Mouse (Mus musculus) thymus, adult 2 months (tissue): ENCODE data around the gene Ap4e1. TPM values are rescaled to one million over a fixed set of nuclear protein-coding genes. Genes with fewer than 3 reads are reported as not detected.

Experiments used
- DNase-seq: peaks from one replicate; pipeline ENCODE4 v3.0.0; 2021
- H3K27ac ChIP-seq: fragments of 200-500 bp; 2 replicates; pipeline ENCODE4 v1.5.1; 2012; ENCODE audit warnings: low read length, control low read depth; ENCODE audit not compliant: control insufficient read depth, insufficient read depth
- H3K27me3 ChIP-seq: fragments of 200-500 bp; 2 replicates; pipeline ENCODE4 v1.6.1; 2012; ENCODE audit warnings: mild to moderate bottlenecking, low read length, moderate library complexity, mixed read lengths; ENCODE audit not compliant: control insufficient read depth, insufficient read depth
- H3K36me3 ChIP-seq: fragments of 200-500 bp; 2 replicates; pipeline ENCODE4 v1.6.1; 2012; ENCODE audit warnings: mild to moderate bottlenecking, low read length, moderate library complexity; ENCODE audit not compliant: control insufficient read depth, insufficient read depth
- H3K4me1 ChIP-seq: fragments of 200-500 bp; replicated peaks from 2 replicates; pipeline ENCODE4 v1.6.1; 2012; ENCODE audit warnings: low read length; ENCODE audit not compliant: control insufficient read depth, insufficient read depth
- H3K4me3 ChIP-seq: fragments of 200-500 bp; 2 replicates; pipeline ENCODE4 v1.5.1; 2012; ENCODE audit warnings: mild to moderate bottlenecking, low read length, control low read depth, moderate library complexity; ENCODE audit not compliant: control insufficient read depth, insufficient read depth
- CTCF ChIP-seq: fragments of 200-500 bp; IDR thresholded peaks from 2 replicates; pipeline ENCODE4 v1.5.1; 2012; ENCODE audit warnings: mild to moderate bottlenecking, control low read depth, low read length, moderate library complexity, borderline replicate concordance; ENCODE audit not compliant: control insufficient read depth, poor library complexity, insufficient read depth; ENCODE audit errors: extremely low read depth
- POLR2A ChIP-seq: fragments of 200-500 bp; IDR thresholded peaks from 2 replicates; pipeline ENCODE4 v1.6.1; 2012; ENCODE audit warnings: mild to moderate bottlenecking, low read length, control low read depth, moderate library complexity; ENCODE audit not compliant: control insufficient read depth, poor library complexity, insufficient read depth; ENCODE audit errors: extremely low read depth
- WGBS: fragments of 180-500 bp; shearing (Covaris S2); methylation state at CpG from one replicate; pipeline ENCODE4 v1.1.7; 2018; 5-methylcytosine and 5-hydroxymethylcytosine counted together
- polyA plus RNA-seq: library from polyadenylated mRNA; depleted of rRNA; stranded (reverse); fragments of >200 nt; gene quantifications from 2 replicates; pipeline ENCODE4 v1.2.3, GENCODE M21; 2012; rRNA removed

Gene Ap4e1
- polyA plus RNA-seq, 1 experiment, result 5.9 TPM

DNA sequence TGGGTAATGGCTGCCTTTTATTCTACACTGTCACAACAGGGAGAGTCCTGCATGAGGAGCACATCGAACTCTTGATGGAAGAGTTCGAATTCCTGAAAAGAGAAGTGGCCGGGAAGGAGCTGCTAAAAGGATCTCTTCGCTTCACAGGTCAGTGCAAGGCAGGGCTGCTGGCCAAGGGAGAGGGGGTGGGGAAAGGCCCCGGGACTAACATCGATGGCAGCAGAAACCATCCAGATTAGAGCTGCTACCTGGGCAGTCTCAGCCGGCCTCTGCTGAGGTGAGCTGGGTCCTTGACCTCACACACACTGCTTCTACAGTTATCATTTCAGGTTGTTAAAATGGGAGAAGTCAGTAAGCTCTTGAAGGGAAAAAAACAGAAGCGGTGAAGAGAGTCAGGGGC is 83.5 kb downstream of the Ap4e1 start:
- 88% methylated on average over 8 of the region's 8 CpGs for WGBS
- no peak for DNase-seq
- no peak for TF ChIP-seq CTCF
- no peak for TF ChIP-seq POLR2A
- no peak overlapping the region for H3K27ac ChIP-seq
- no peak overlapping the region for H3K4me3 ChIP-seq
- H3K36me3 ChIP-seq, result peaks cover 5% of the 10 kb centered on the region; the same call in 1 of the 2 replicates
- H3K27me3 ChIP-seq, result no peaks in the 10 kb centered on the region
- H3K4me1 ChIP-seq, result no peaks in the 10 kb centered on the region

GRCm38 (mm10) chr2:127108986-127109385 is 100.5 kb downstream of the Ap4e1 start:
- 98% methylated on average over 4 of the region's 4 CpGs for WGBS
- H3K36me3 ChIP-seq, result peaks cover 61% of the 10 kb centered on the region
- no peaks in the 10 kb centered on the region for H3K4me1 ChIP-seq

More at GRCm38 (mm10) chr2:127108986-127109385, 100.5 kb downstream of the Ap4e1 start:
- Histone ChIP-seq H3K27ac (no peak overlapping the region), H3K27me3 (no peaks in the 10 kb centered on the region), H3K4me3 (no peak overlapping the region)
- no peak for TF ChIP-seq POLR2A
- no peak for TF ChIP-seq CTCF
- DNase-seq, result no peak

Other genes starting within 250 kb of the Ap4e1 start
- gene Usp50, start 225.2 kb upstream of the Ap4e1 start, polyA plus RNA-seq, result 0.32 and 0.51 TPM in 2 replicates
- 10.3 and 11.6 TPM in 2 replicates for gene Trpm7, start 132.5 kb upstream of the Ap4e1 start, polyA plus RNA-seq
- gene Sppl2a, start 75.5 kb upstream of the Ap4e1 start, polyA plus RNA-seq, result 23.4 and 24.3 TPM in 2 replicates
- gene Blvra, start 61.9 kb downstream of the Ap4e1 start, polyA plus RNA-seq, result 9.1 and 12.1 TPM in 2 replicates
- gene Ncaph, start 125.2 kb downstream of the Ap4e1 start, polyA plus RNA-seq, result 19.1 and 24.1 TPM in 2 replicates
- gene Itpripl1, start 134.7 kb downstream of the Ap4e1 start, polyA plus RNA-seq, result 24.6 and 25.4 TPM in 2 replicates
- 0.96 and 1.3 TPM in 2 replicates for gene 1810024B03Rik, start 199.6 kb downstream of the Ap4e1 start, polyA plus RNA-seq
- gene Snrnp200, start 199.7 kb downstream of the Ap4e1 start, polyA plus RNA-seq, result 92.5 and 109 TPM in 2 replicates
- gene Ciao1, start 239.1 kb downstream of the Ap4e1 start, polyA plus RNA-seq, result 95.3 and 107 TPM in 2 replicates
- gene Tmem127, start 239.2 kb downstream of the Ap4e1 start, polyA plus RNA-seq, result 140 and 143 TPM in 2 replicates